Mouse (Mus musculus) heart, embryonic 11.5 days (tissue): ENCODE results near the gene Fam213a. TPM values are rescaled to one million over a fixed set of nuclear protein-coding genes. Genes with fewer than 3 reads are reported as not detected.

ENCODE experiments used
- ATAC-seq: fragments of 200-750 bp; cut with Nextera tagmentation; replicated peaks from 2 replicates; pipeline ENCODE4 v1.8.0; 2017; ENCODE audit warnings: moderate library complexity; ENCODE audit not compliant: insufficient number of reproducible peaks, low FRiP score, low TSS enrichment
- H3K27ac ChIP-seq: fragments of 300-500 bp; sonication (generic); 2 replicates; pipeline ENCODE4 v1.5.1; 2014; ENCODE audit warnings: mild to moderate bottlenecking, low read depth, low read length
- H3K27me3 ChIP-seq: fragments of 300-500 bp; sonication (generic); 2 replicates; pipeline ENCODE4 v1.6.1; 2014; ENCODE audit warnings: mild to moderate bottlenecking, low read length, mixed read lengths; ENCODE audit not compliant: control insufficient read depth, insufficient read depth
- H3K36me3 ChIP-seq: fragments of 300-500 bp; sonication (generic); 2 replicates; pipeline ENCODE4 v1.6.1; 2014; ENCODE audit warnings: mild to moderate bottlenecking, low read length, moderate library complexity, mixed read lengths; ENCODE audit not compliant: control insufficient read depth, insufficient read depth
- H3K4me1 ChIP-seq: fragments of 300-500 bp; sonication (generic); 2 replicates; pipeline ENCODE4 v1.6.1; 2014; ENCODE audit warnings: low read length; ENCODE audit not compliant: control insufficient read depth, insufficient read depth
- H3K4me2 ChIP-seq: fragments of 300-500 bp; sonication (generic); 2 replicates; pipeline ENCODE4 v1.6.1; 2014; ENCODE audit warnings: mild to moderate bottlenecking, moderate library complexity
- H3K4me3 ChIP-seq: fragments of 300-500 bp; sonication (generic); 2 replicates; pipeline ENCODE4 v1.5.1; 2014; ENCODE audit warnings: low read depth, low read length
- H3K9ac ChIP-seq: fragments of 300-500 bp; sonication (generic); 2 replicates; pipeline ENCODE4 v1.6.1; 2014; ENCODE audit warnings: mild to moderate bottlenecking, low read depth, low read length, moderate library complexity
- H3K9me3 ChIP-seq: fragments of 300-500 bp; sonication (generic); replicated peaks from 2 replicates; pipeline ENCODE4 v1.6.1; 2016; ENCODE audit warnings: low read length; ENCODE audit not compliant: control insufficient read depth
- WGBS: fragments of 180-500 bp; shearing (Covaris S2); extraction: QIAGEN DNeasy Blood & Tissue Kit; methylation state at CpG from one replicate; pipeline ENCODE4 v1.1.7; 2014; ENCODE audit not compliant: insufficient replicate concordance; 5-methylcytosine and 5-hydroxymethylcytosine counted together
- polyA plus RNA-seq: library from polyadenylated mRNA; unstranded; fragments of >200 nt; fragmentation: Nextera tagmentation; extraction: Ambion mirVana; gene quantifications from 2 replicates; pipeline ENCODE4 v1.2.1, GENCODE M21; 2014

The Fam213a gene
- polyA plus RNA-seq, 1 experiment from 2014 or later = 75.4 TPM

DNA sequence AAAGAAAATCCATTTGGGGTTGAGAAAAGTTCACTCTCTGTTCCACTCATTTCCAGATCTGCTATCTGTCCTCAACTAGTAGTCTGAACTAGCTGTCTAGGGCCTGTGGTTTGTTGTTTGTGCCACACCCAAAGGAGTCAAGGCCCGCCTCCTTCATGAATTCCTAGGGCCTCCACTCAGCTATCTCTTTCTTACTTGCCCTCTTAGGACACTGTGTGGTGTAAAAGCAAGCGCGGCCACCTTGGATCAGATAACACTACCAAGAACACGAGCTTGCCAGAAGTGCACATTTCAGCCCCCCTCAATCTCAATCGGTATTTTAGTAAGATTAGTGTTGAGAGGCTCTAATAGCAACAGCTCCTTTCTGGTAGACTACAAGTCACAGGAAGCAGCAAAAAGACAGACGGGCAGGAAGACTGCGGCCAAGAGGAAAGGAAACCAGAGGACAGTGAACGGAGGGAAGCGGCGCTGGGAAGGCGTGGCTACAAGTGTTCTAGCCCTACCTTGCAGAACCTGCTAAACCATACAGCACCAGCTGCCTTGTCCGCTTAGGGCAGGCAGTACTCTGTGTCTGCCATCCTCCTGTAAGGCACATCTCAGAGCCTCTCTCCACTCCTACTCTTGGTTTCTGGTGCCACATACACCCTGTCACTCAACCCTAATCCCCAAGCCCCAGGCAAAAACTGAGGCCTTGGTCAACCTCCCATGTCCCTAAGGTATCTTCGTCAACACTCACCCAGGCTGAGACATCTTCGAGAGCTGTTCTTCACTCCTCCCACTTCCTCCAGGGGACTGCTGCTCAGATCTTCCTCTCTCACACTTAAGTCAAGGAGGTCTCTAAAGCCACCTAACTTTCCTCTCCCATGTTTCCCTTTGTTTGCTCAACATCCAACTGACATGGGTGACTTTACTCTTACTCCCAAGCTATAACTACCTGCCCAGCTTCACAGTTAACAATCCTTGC, 65.9 kb downstream of the Fam213a start:
- 42% methylated on average over 14 of the region's 14 CpGs for WGBS
- no peaks in the 10 kb centered on the region for H3K9me3 ChIP-seq
- H3K4me2 ChIP-seq = peak overlapping the region; percentile 37
- ATAC-seq = peak; percentile 74; the same call in 1 of the 2 replicates
- 0 out of 2 replicates have a peak overlapping the region, but pooled peaks have one; percentile 41 for H3K27ac ChIP-seq
- no peaks in the 10 kb centered on the region for H3K27me3 ChIP-seq
- peaks cover 23% of the 10 kb centered on the region for H3K4me1 ChIP-seq
- peak overlapping the region; percentile 44; the same call in 1 of the 2 replicates for H3K9ac ChIP-seq
- no peak overlapping the region for H3K4me3 ChIP-seq
- no peaks in the 10 kb centered on the region for H3K36me3 ChIP-seq

DNA sequence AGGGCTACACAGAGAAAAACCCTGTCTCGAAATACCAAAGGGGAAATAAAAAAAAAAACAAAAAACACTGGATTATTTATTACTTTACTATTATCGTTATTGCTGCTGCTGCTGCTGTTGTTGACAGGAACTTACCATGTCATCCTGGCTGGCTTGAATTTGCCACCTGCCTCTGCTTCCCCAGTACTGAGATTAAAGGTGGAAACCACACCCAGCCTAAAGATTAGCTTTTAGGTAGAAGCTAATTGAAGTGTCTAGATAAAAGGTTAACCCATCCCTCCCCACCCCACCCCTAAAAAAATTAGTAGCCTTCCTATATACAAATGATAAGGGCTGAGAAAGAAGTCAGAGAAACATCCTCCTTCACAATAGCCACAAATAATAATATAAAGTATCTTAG, 69.8 kb downstream of the Fam213a start:
- peaks cover 14% of the 10 kb centered on the region for H3K4me1 ChIP-seq
- no peaks in the 10 kb centered on the region for H3K9me3 ChIP-seq
- no peak overlapping the region for H3K4me2 ChIP-seq
- H3K27me3 ChIP-seq = no peaks in the 10 kb centered on the region
- ATAC-seq = no peak
- WGBS = 73% methylated on average over 2 of the region's 2 CpGs
- H3K36me3 ChIP-seq = no peaks in the 10 kb centered on the region
- no peak overlapping the region for H3K27ac ChIP-seq
- no peak overlapping the region for H3K4me3 ChIP-seq
- no peak overlapping the region for H3K9ac ChIP-seq

Other genes with a start within 250 kb of the Fam213a start
- 0.56 and 0.89 TPM in 2 replicates for gene Sh2d4b, start 120.5 kb downstream of the Fam213a start, polyA plus RNA-seq
- gene Tspan14, start 47.0 kb downstream of the Fam213a start, polyA plus RNA-seq = 43.5 and 54.0 TPM in 2 replicates
- gene Dydc2, start 55.4 kb upstream of the Fam213a start, polyA plus RNA-seq = 0.53 TPM in 1 of 2 replicates, not detected in the other
- gene Dydc1, start 59.1 kb upstream of the Fam213a start, polyA plus RNA-seq = not detected in 2 replicates
- 0.46 and 1.1 TPM in 2 replicates for gene Mat1a, start 91.2 kb upstream of the Fam213a start, polyA plus RNA-seq
- 0.35 and 0.69 TPM in 2 replicates for gene Sftpa1, start 118.0 kb upstream of the Fam213a start, polyA plus RNA-seq
- gene Mbl1, start 137.7 kb upstream of the Fam213a start, polyA plus RNA-seq = not detected in 2 replicates
- gene Sftpd, start 171.4 kb upstream of the Fam213a start, polyA plus RNA-seq = not detected in 2 replicates